In genomic region chr7:73557671-73558265, GRCm38 (mm10) we compare ENCODE assay signal across 8 mouse cellular contexts. TPM values are rescaled to one million over a fixed set of nuclear protein-coding genes. Genes with fewer than 3 reads are reported as not detected.
A peak's percentile ranks its signal among the peaks of the same experiment; 100 is the strongest.
DNase-seq lines count a peak whose midpoint lies in the region; ATAC-seq and TF ChIP-seq lines count a peak whose summit lies in the region.

No protein-coding gene starts in this region.

- ATAC-seq in Patski, result peak; percentile 18
- ATAC-seq in heart, embryonic 12.5 days (ENCODE audit: insufficient number of reproducible peaks, low FRiP score), result peak; percentile 49; the same call in 1 of the 2 replicates
- 0 out of 2 replicates have a peak, but pooled peaks have one; percentile 5 for ATAC-seq in kidney, postnatal 0 days (replicated peaks; ENCODE audit: low FRiP score, low read depth)
- ATAC-seq in lung, postnatal 0 days, result peak; percentile 5

- peak overlapping the region; percentile 100 for H3K27ac ChIP-seq in heart, embryonic 12.5 days (ENCODE audit: poor library complexity, severe bottlenecking)
- peak overlapping the region; percentile 99 for H3K27ac ChIP-seq in kidney, postnatal 0 days
- peak overlapping the region; percentile 100 for H3K27ac ChIP-seq in lung, postnatal 0 days (ENCODE audit: low read length)

- POLR2A ChIA-PET in Patski (lab: Charles Lee), result interaction anchor here (0.5 to 8.5 kb wide), 15 partner anchors 9 to 326 kb away, joined by 3 to 111 read pairs (median 7); partner anchors contain the start of gene Chd2

- CTCF ChIA-PET in Patski (lab: Charles Lee), result interaction anchor here (1.0 to 5.6 kb wide), 19 partner anchors 10 to 71 kb away, joined by 3 to 39 read pairs (median 4); partner anchors contain the start of gene Chd2

- peak; percentile 64 to 73 for DNase-seq in B cell, adult 2 months
- no peak for DNase-seq in Patski (ENCODE audit: low read depth, low spot score)
- DNase-seq in cerebellum, postnatal 36 days, result peak; percentile 63
- no peak for DNase-seq in kidney, postnatal 0 days (ENCODE audit: low spot score)
- DNase-seq in lung, postnatal 0 days (ENCODE audit: low spot score), result no peak
- peak; percentile 54 to 65 for DNase-seq in spleen, adult 18-20 months
- no peak for DNase-seq in embryo, embryonic 10.5 days (ENCODE audit: low spot score)

- H3K4me3 ChIP-seq in heart, embryonic 12.5 days, result peak overlapping the region; percentile 99
- peak overlapping the region; percentile 100 for H3K4me3 ChIP-seq in kidney, postnatal 0 days (replicated peaks; ENCODE audit: low read depth, low read length)
- H3K4me3 ChIP-seq in lung, postnatal 0 days (ENCODE audit: low read depth, low read length), result peak overlapping the region; percentile 88

- 0 out of 2 replicates have a peak, but pooled peaks cover under 1% of the 10 kb centered on the region for H3K36me3 ChIP-seq in heart, embryonic 12.5 days
- no peaks in the 10 kb centered on the region for H3K36me3 ChIP-seq in kidney, postnatal 0 days (ENCODE audit: insufficient read depth, low read length)
- H3K36me3 ChIP-seq in lung, postnatal 0 days (ENCODE audit: insufficient read depth, low read length), result no peaks in the 10 kb centered on the region

- WGBS in heart, embryonic 12.5 days, result under 1% methylated on average over 78 of the region's 80 CpGs
- under 1% methylated on average over 79 of the region's 80 CpGs for WGBS in kidney, postnatal 0 days
- WGBS in lung, postnatal 0 days, result under 1% methylated on average over 40 of the region's 80 CpGs

- H3K9ac ChIP-seq in heart, embryonic 12.5 days, result peak overlapping the region; percentile 100
- H3K9ac ChIP-seq in kidney, postnatal 0 days (ENCODE audit: low read depth, low read length), result peak overlapping the region; percentile 100
- peak overlapping the region; percentile 100 for H3K9ac ChIP-seq in lung, postnatal 0 days (replicated peaks; ENCODE audit: low read depth)

- no peak for TF ChIP-seq CTCF in Patski (IDR thresholded peaks at IDR 0.05)
- TF ChIP-seq CTCF in kidney, postnatal 0 days (IDR thresholded peaks at IDR 0.05; ENCODE audit: low read depth), result no peak
- TF ChIP-seq CTCF in lung, postnatal 0 days (IDR thresholded peaks at IDR 0.05), result no peak

- no peaks in the 10 kb centered on the region for H3K9me3 ChIP-seq in heart, embryonic 12.5 days (replicated peaks)
- H3K9me3 ChIP-seq in kidney, postnatal 0 days (replicated peaks; ENCODE audit: low read length), result no peaks in the 10 kb centered on the region
- H3K9me3 ChIP-seq in lung, postnatal 0 days (ENCODE audit: low read length), result no peaks in the 10 kb centered on the region

- H3K27me3 ChIP-seq in Patski, result no peaks in the 10 kb centered on the region
- H3K27me3 ChIP-seq in heart, embryonic 12.5 days (replicated peaks), result no peaks in the 10 kb centered on the region
- H3K27me3 ChIP-seq in kidney, postnatal 0 days (ENCODE audit: insufficient read depth, low read length), result no peaks in the 10 kb centered on the region
- no peaks in the 10 kb centered on the region for H3K27me3 ChIP-seq in lung, postnatal 0 days (replicated peaks; ENCODE audit: insufficient read depth, low read length)

- H3K4me1 ChIP-seq in heart, embryonic 12.5 days (replicated peaks), result peaks cover 16% of the 10 kb centered on the region
- peaks cover 10% of the 10 kb centered on the region for H3K4me1 ChIP-seq in kidney, postnatal 0 days (replicated peaks; ENCODE audit: insufficient read depth, low read length)
- H3K4me1 ChIP-seq in lung, postnatal 0 days (ENCODE audit: insufficient read depth, low read depth, low read length), result peaks cover 7% of the 10 kb centered on the region; the same call in 1 of the 2 replicates

- no peak for TF ChIP-seq EP300 in lung, postnatal 0 days (IDR thresholded peaks at IDR 0.05)

- in situ Hi-C loops in Patski (cut with MboI; ENCODE audit: low pct_unique_long_range_greater_than_20kb), result loop anchor here (5.0 kb wide), 1 partner anchor 50 kb away; no protein-coding TSS in a partner anchor

- H3K4me2 ChIP-seq in heart, embryonic 12.5 days, result peak overlapping the region; percentile 43
- peak overlapping the region; percentile 60; the same call in 1 of the 2 replicates for H3K4me2 ChIP-seq in kidney, postnatal 0 days (ENCODE audit: low read length)
- H3K4me2 ChIP-seq in lung, postnatal 0 days (replicated peaks; ENCODE audit: low read depth, low read length), result peak overlapping the region; percentile 48; the same call in 1 of the 2 replicates

RNA-seq across cellular contexts. Expression of gene Chd2, which starts 16.1 kb away (rescaled TPM):
- polyA plus RNA-seq in Patski (2021), result 23.4 TPM
- 48.5 and 50.4 TPM in 2 replicates for polyA plus RNA-seq in heart, embryonic 12.5 days (2016; fragmentation: Nextera tagmentation; extraction: Ambion mirVana)
- polyA plus RNA-seq in kidney, postnatal 0 days (2015; fragmentation: Nextera tagmentation; extraction: Ambion mirVana), result 41.6 and 44.1 TPM in 2 replicates
- polyA plus RNA-seq in lung, postnatal 0 days (2015; fragmentation: Nextera tagmentation; extraction: Ambion mirVana), result 38.0 and 39.9 TPM in 2 replicates

Comparison
In these comparisons a context has a peak if more than half of its experiments do, and no peak if none do; other contexts are left out.
1. DNase-seq: peak in B cell, adult 2 months (2 of 2), cerebellum, postnatal 36 days (2 of 2) and spleen, adult 18-20 months (2 of 2); none in Patski (single experiment), kidney, postnatal 0 days (single experiment), lung, postnatal 0 days (single experiment) and embryo, embryonic 10.5 days (single experiment).
2. Peak in every context shown above with its lines, with median percentiles within 50 percentile points of each other: ATAC-seq, H3K27ac ChIP-seq, H3K4me2 ChIP-seq, H3K4me3 ChIP-seq and H3K9ac ChIP-seq.